Mouse (Mus musculus) liver, adult 2 months (tissue): ENCODE measurements around the gene Arhgef28. TPM values are rescaled to one million over a fixed set of nuclear protein-coding genes. Genes with fewer than 3 reads are reported as not detected.

Experiments
- DNase-seq: peaks from one replicate; pipeline ENCODE4 v3.0.0-alpha.2; 2011; ENCODE audit warnings: low read depth, low spot score; ENCODE audit errors: extremely low read depth
- H3K27ac ChIP-seq: fragments of 200-500 bp; replicated peaks from 2 replicates; pipeline ENCODE4 v1.5.1; 2012; ENCODE audit warnings: low read depth, mild to moderate bottlenecking, control low read depth, inconsistent platforms, low read length; ENCODE audit not compliant: insufficient read depth
- H3K27me3 ChIP-seq: fragments of 200-500 bp; 2 replicates; pipeline ENCODE4 v1.6.1; 2012; ENCODE audit warnings: mild to moderate bottlenecking, moderate library complexity, low read length, inconsistent platforms; ENCODE audit not compliant: control insufficient read depth, insufficient read depth
- H3K36me3 ChIP-seq: fragments of 200-500 bp; 2 replicates; pipeline ENCODE4 v1.6.1; 2012; ENCODE audit warnings: low read length, inconsistent platforms; ENCODE audit not compliant: control insufficient read depth, insufficient read depth
- H3K4me1 ChIP-seq: fragments of 200-500 bp; 2 replicates; pipeline ENCODE4 v1.6.1; 2011; ENCODE audit warnings: low read length; ENCODE audit not compliant: control insufficient read depth, insufficient read depth
- H3K4me3 ChIP-seq: fragments of 200-500 bp; 2 replicates; pipeline ENCODE4 v1.5.1; 2011; ENCODE audit warnings: low read depth, mild to moderate bottlenecking, control low read depth, low read length, moderate library complexity; ENCODE audit not compliant: insufficient read depth
- H3K79me2 ChIP-seq: fragments of 200-500 bp; 2 replicates; pipeline ENCODE4 v1.6.1; 2012; ENCODE audit warnings: inconsistent platforms, mild to moderate bottlenecking, low read length, moderate library complexity; ENCODE audit not compliant: control insufficient read depth, insufficient read depth
- H3K9ac ChIP-seq: fragments of 200-500 bp; 2 replicates; pipeline ENCODE4 v1.6.1; 2012; ENCODE audit warnings: low read depth, mild to moderate bottlenecking, control low read depth, inconsistent platforms, low read length
- CTCF ChIP-seq: fragments of 200-500 bp; IDR thresholded peaks from 2 replicates; pipeline ENCODE4 v1.5.1; 2011; ENCODE audit warnings: low read depth, low read length, control low read depth
- POLR2A ChIP-seq: fragments of 200-500 bp; IDR thresholded peaks from 2 replicates; pipeline ENCODE4 v1.6.1; 2011; ENCODE audit warnings: low read length, control low read depth; ENCODE audit not compliant: insufficient read depth; ENCODE audit errors: extremely low read depth
- WGBS: fragments of 180-500 bp; shearing (Covaris S2); methylation state at CpG from one replicate; pipeline ENCODE4 v1.1.7; 2018; 5-methylcytosine and 5-hydroxymethylcytosine counted together
- polyA plus RNA-seq: library from polyadenylated mRNA; depleted of rRNA; stranded (reverse); fragments of >200 nt; gene quantifications from 2 replicates; pipeline ENCODE4 v1.2.3, GENCODE M21; 2012
- total RNA-seq: library from RNA; depleted of rRNA; stranded (reverse); fragments of >200 nt; gene quantifications from 2 replicates; pipeline ENCODE4 v1.2.3, GENCODE M21; 2014

Gene Arhgef28
- total and polyA plus RNA-seq, 2 experiments = 0.20 to 0.37 TPM

- no peak for DNase-seq
- Histone ChIP-seq H3K27ac (no peak overlapping the region), H3K4me1 (no peaks in the 10 kb centered on the region), H3K9ac (no peak overlapping the region), H3K79me2 (no peaks in the 10 kb centered on the region), H3K36me3 (no peaks in the 10 kb centered on the region), H3K27me3 (no peaks in the 10 kb centered on the region), H3K4me3 (no peak overlapping the region)
- TF ChIP-seq CTCF (no peak), POLR2A (no peak)
- WGBS = 79% methylated on average over 8 of the region's 8 CpGs
Observed at GRCm38 (mm10) chr13:98146573-98147160, 59.6 kb downstream of the Arhgef28 start.

GRCm38 (mm10) chr13:98145310-98145709 lies 60.9 kb downstream of the Arhgef28 start:
- no peaks in the 10 kb centered on the region for H3K36me3 ChIP-seq
- H3K4me3 ChIP-seq = no peak overlapping the region
- no peaks in the 10 kb centered on the region for H3K4me1 ChIP-seq
- H3K27ac ChIP-seq = no peak overlapping the region
- DNase-seq = no peak
- no peaks in the 10 kb centered on the region for H3K79me2 ChIP-seq
- H3K27me3 ChIP-seq = no peaks in the 10 kb centered on the region
- 87% methylated on average over 7 of the region's 7 CpGs for WGBS
- H3K9ac ChIP-seq = no peak overlapping the region
- TF ChIP-seq POLR2A = no peak
- no peak for TF ChIP-seq CTCF

GRCm38 (mm10) chr13:98143000-98143399 lies 63.2 kb downstream of the Arhgef28 start:
- Histone ChIP-seq H3K36me3 (no peaks in the 10 kb centered on the region), H3K27me3 (no peaks in the 10 kb centered on the region), H3K27ac (no peak overlapping the region), H3K4me1 (no peaks in the 10 kb centered on the region), H3K79me2 (no peaks in the 10 kb centered on the region), H3K9ac (no peak overlapping the region), H3K4me3 (no peak overlapping the region)
- no peak for DNase-seq
- 94% methylated on average over 10 of the region's 10 CpGs for WGBS
- TF ChIP-seq POLR2A (no peak), CTCF (no peak)

GRCm38 (mm10) chr13:98140626-98141025 lies 65.6 kb downstream of the Arhgef28 start:
- no peaks in the 10 kb centered on the region for H3K4me1 ChIP-seq
- 79% methylated on average over 9 of the region's 9 CpGs for WGBS
- no peaks in the 10 kb centered on the region for H3K36me3 ChIP-seq
- H3K27ac ChIP-seq = no peak overlapping the region
- TF ChIP-seq POLR2A (no peak), CTCF (no peak)
- H3K9ac ChIP-seq = no peak overlapping the region
- no peak overlapping the region for H3K4me3 ChIP-seq
- no peaks in the 10 kb centered on the region for H3K27me3 ChIP-seq
- no peak for DNase-seq
- no peaks in the 10 kb centered on the region for H3K79me2 ChIP-seq

GRCm38 (mm10) chr13:98138786-98139185 lies 67.5 kb downstream of the Arhgef28 start:
- no peaks in the 10 kb centered on the region for H3K79me2 ChIP-seq
- no peak for TF ChIP-seq POLR2A
- TF ChIP-seq CTCF = no peak
- WGBS = 72% methylated on average over 4 of the region's 4 CpGs

GRCm38 (mm10) chr13:98135890-98136555 lies 70.2 kb downstream of the Arhgef28 start:
- Histone ChIP-seq H3K27ac (no peak overlapping the region), H3K4me1 (no peaks in the 10 kb centered on the region), H3K79me2 (no peaks in the 10 kb centered on the region), H3K4me3 (no peak overlapping the region), H3K36me3 (no peaks in the 10 kb centered on the region), H3K27me3 (no peaks in the 10 kb centered on the region), H3K9ac (no peak overlapping the region)
- TF ChIP-seq CTCF (no peak), POLR2A (no peak)
- no peak for DNase-seq
- 55% methylated on average over 12 of the region's 12 CpGs for WGBS

More at GRCm38 (mm10) chr13:98138786-98139185, 67.5 kb downstream of the Arhgef28 start:
- Histone ChIP-seq H3K4me3 (no peak overlapping the region), H3K36me3 (no peaks in the 10 kb centered on the region), H3K27me3 (no peaks in the 10 kb centered on the region), H3K9ac (no peak overlapping the region), H3K4me1 (no peaks in the 10 kb centered on the region), H3K27ac (no peak overlapping the region)
- DNase-seq = no peak
